Mouse (Mus musculus) bone marrow macrophage, adult 2 months (primary cell): ENCODE data around the gene Gnpat. TPM values are rescaled to one million over a fixed set of nuclear protein-coding genes. Genes with fewer than 3 reads are reported as not detected.

Source experiments
- H3K27ac ChIP-seq: 2 replicates; pipeline ENCODE4 v1.5.1; 2012; ENCODE audit warnings: low read depth, low read length; ENCODE audit not compliant: insufficient read depth
- H3K4me1 ChIP-seq: 2 replicates; pipeline ENCODE4 v1.6.1; 2012; ENCODE audit warnings: low read length; ENCODE audit not compliant: control insufficient read depth, insufficient read depth
- H3K4me3 ChIP-seq: 2 replicates; pipeline ENCODE4 v1.5.1; 2012; ENCODE audit warnings: mild to moderate bottlenecking, low read length, moderate library complexity; ENCODE audit not compliant: insufficient read depth
- CTCF ChIP-seq: IDR thresholded peaks from 2 replicates; pipeline ENCODE4 v1.5.1; 2012; ENCODE audit warnings: low read depth, mild to moderate bottlenecking, low read length, moderate library complexity
- POLR2A ChIP-seq: IDR thresholded peaks from 2 replicates; pipeline ENCODE4 v1.6.1; 2012; ENCODE audit warnings: mild to moderate bottlenecking, low read depth, low read length, borderline replicate concordance
- polyA plus RNA-seq: library from polyadenylated mRNA; stranded (reverse); fragments of >200 nt; gene quantifications from 2 replicates; pipeline ENCODE4 v1.2.4, GENCODE M21; 2012; ENCODE audit not compliant: missing spikeins, insufficient read depth, insufficient read length

Gnpat gene
- polyA plus RNA-seq, 1 experiment = 34.6 TPM

GRCm38 (mm10) chr8:124914061-124914460, 51.2 kb downstream of the Gnpat start:
- no peak overlapping the region for H3K4me3 ChIP-seq
- H3K4me1 ChIP-seq = peaks cover 14% of the 10 kb centered on the region
- no peak overlapping the region for H3K27ac ChIP-seq
- no peak for TF ChIP-seq CTCF
- no peak for TF ChIP-seq POLR2A

- Histone ChIP-seq H3K4me3 (no peak overlapping the region), H3K4me1 (peaks cover 21% of the 10 kb centered on the region), H3K27ac (no peak overlapping the region)
- TF ChIP-seq POLR2A (no peak), CTCF (no peak)
Measured at GRCm38 (mm10) chr8:124917741-124918484, 55.1 kb downstream of the Gnpat start.

DNA sequence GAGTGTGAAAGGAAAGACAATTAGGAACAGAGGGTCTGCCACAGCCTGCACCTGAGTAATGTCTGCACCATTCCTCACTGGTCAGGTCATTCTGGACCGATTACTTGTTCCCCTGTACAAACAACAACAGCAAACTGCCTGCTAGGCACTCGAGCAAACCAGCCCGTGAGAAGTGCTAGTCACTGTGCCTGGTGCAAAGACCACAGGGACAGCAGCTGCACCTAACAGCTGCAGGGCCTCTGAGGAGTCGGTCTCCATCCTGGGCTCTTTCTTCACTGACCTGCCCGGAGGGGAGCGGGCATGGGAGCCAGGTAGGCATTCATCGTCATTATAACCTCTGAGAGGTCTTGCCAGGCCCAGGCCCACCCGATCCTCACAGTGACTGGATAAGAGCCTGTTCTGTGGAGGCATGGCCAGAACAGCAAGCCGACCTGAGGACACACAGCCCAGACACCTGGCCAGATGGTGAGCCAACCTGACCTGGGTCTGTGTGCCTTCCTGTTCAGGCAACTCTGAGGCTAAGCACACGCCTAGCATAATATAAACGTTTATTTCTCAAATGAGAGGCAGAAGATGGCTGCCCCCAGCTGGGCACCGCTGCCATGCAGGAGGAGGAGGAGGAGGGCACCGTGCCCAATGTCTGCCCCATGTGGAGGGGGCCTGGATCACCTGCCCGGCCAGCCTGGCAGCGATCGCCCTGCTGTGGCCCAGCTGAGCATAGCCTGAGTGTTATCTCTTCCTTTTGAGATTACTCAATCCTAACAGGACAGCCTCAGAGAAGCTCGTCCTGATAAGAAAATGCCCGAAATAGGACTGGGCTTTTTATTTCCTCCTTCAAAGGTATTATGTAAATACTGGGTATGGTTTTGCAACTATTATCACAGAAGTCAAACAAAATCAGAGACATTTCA, 58.8 kb downstream of the Gnpat start:
- no peak for TF ChIP-seq POLR2A
- no peak for TF ChIP-seq CTCF
- H3K27ac ChIP-seq = 0 out of 2 replicates have a peak overlapping the region, but pooled peaks have one; percentile 30
- peak overlapping the region; percentile 44 for H3K4me3 ChIP-seq
- H3K4me1 ChIP-seq = peaks cover 24% of the 10 kb centered on the region

DNA sequence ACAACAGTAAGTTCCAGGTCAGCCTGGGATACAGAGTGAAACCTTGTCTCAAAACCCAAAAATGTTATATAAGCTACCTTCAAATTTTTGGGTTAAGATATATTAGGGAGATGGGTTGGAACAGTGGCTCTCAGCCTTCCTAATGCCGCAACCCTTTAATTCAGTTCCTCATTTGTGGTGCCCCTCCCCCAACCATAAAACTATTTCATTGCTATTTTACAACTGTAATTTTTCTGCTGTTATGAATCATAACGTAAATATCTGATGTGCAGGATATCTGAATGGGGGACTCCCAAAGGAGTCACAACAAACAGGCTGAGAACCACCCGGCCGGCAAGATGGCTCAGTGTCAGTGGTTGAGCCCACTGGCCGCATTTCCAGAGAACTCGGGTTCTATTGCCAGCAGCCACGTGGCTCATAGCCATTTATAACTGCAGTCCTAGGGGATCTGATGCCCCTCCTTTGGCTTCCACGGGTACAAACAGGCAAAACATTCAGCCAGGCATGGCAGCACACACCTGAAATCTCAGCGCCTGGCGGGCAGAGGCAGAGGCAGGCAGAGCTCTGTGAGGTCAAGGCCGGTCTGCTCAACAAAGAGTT, 59.8 kb downstream of the Gnpat start:
- Histone ChIP-seq H3K4me3 (peak overlapping the region; percentile 25; the same call in 1 of the 2 replicates), H3K27ac (peak overlapping the region; percentile 30; the same call in 1 of the 2 replicates), H3K4me1 (peaks cover 33% of the 10 kb centered on the region)
- TF ChIP-seq CTCF = no peak
- no peak for TF ChIP-seq POLR2A

- Histone ChIP-seq H3K4me1 (peaks cover 33% of the 10 kb centered on the region), H3K4me3 (no peak overlapping the region), H3K27ac (no peak overlapping the region)
- no peak for TF ChIP-seq POLR2A
- TF ChIP-seq CTCF = no peak
Measured at GRCm38 (mm10) chr8:124923971-124924652, 61.3 kb downstream of the Gnpat start.

DNA sequence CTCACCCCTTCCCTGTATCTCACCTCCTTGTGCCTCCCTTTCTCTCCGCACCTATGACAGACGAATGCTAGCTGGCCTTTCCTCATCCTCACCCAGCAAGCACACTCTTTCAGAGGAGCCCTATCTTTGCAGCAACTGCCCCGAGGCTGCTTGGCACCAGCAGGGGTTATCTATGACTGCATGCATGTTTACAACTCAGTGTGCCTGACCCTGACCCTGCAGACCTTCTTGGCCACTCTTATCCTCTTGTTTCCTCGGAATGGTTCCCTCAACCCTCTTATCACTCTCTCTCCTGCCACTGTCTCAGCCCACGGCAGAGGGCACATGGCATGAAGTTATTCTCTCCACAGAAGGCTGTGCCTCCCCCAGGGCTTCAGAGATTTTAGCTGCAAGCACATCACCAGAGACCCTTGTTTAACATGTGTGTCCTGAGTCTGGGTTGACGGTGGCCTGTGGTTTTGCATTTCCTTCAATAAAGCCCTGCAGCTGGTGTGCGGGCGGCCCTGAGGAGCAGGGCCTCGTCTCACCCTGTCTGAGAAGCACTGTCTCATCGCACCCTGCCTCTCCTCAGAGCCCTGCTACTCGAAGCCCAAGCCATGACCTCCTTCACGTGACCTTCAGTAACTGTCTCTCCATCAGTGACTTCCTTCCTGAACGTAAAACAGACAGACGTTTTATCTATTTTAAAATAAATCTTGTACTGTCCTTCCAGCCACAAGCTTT, 62.9 kb downstream of the Gnpat start:
- H3K4me1 ChIP-seq = peaks cover 27% of the 10 kb centered on the region
- no peak overlapping the region for H3K27ac ChIP-seq
- TF ChIP-seq CTCF (no peak), POLR2A (no peak)
- H3K4me3 ChIP-seq = no peak overlapping the region

DNA sequence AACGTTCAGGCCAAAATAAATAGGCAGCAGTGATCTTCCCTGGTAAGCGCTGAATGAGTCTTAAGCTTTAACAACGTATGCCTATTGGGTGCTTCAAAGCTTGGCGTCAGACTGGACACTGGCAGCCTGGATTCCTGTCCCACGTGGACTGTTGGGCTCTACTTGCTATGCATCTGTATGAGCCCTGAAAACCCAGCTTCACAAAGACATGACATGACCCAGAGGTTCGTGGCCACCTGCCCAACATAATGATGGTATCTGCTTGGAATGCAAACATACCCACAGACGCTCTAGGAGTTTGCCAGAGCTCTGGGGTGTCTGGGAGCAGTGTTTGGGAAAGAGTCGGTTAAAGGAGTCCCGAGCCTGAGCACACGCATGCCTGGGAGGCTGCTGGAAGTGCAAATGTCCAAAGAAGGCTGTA, 63.5 kb downstream of the Gnpat start:
- no peak overlapping the region for H3K4me3 ChIP-seq
- TF ChIP-seq POLR2A = no peak
- TF ChIP-seq CTCF = no peak
- peaks cover 25% of the 10 kb centered on the region for H3K4me1 ChIP-seq
- H3K27ac ChIP-seq = no peak overlapping the region

DNA sequence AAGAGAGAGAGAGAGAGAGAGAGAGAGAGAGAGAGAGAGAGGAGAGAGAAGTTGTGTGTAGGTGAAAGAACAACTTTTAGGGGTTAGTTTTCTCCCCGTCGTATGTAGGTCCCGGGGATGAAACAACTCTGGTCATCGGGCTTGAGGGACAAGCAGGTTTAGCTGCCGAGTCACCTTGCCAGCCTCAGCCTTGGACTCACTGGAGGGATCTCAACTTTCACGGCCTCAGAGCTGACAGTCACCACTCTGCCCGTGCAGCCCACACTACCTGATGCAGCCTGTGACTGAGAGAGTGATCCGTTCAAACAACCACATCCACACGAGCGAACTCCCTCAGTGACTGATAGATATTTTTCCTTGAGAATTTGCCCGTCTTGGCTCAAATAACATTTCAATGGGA, 66.2 kb downstream of the Gnpat start:
- no peak overlapping the region for H3K27ac ChIP-seq
- peaks cover 20% of the 10 kb centered on the region for H3K4me1 ChIP-seq
- TF ChIP-seq POLR2A (no peak), CTCF (no peak)
- no peak overlapping the region for H3K4me3 ChIP-seq
